Mouse (Mus musculus) lung, postnatal 4 days (tissue): ENCODE data around the gene Nup210.

Source experiments
- DNase-seq, 2 experiments: peaks; one replicate each; pipeline ENCODE4 v3.0.0; 2021

Nup210 gene

GRCm38 (mm10) chr6:91014198-91014958 lies 102.3 kb downstream of the Nup210 start:
- DNase-seq: peak in 1 of 2 experiments; percentile 10

GRCm38 (mm10) chr6:91012458-91012857 lies 104.2 kb downstream of the Nup210 start:
- DNase-seq: no peak

GRCm38 (mm10) chr6:91011568-91011967 lies 105.1 kb downstream of the Nup210 start:
- no peak for DNase-seq

GRCm38 (mm10) chr6:91008284-91008830 lies 108.3 kb downstream of the Nup210 start:
- DNase-seq: no peak

GRCm38 (mm10) chr6:91007207-91007606 lies 109.4 kb downstream of the Nup210 start:
- no peak for DNase-seq

- DNase-seq: no peak
Observed at GRCm38 (mm10) chr6:91004157-91004556, 112.5 kb downstream of the Nup210 start.

GRCm38 (mm10) chr6:91003310-91003995 lies 113.2 kb downstream of the Nup210 start:
- DNase-seq: no peak

- no peak for DNase-seq
Observed at GRCm38 (mm10) chr6:91001566-91001965, 115.1 kb downstream of the Nup210 start.

GRCm38 (mm10) chr6:91000819-91001525 lies 115.7 kb downstream of the Nup210 start:
- DNase-seq: no peak

- no peak for DNase-seq
Observed at GRCm38 (mm10) chr6:90999176-90999575, 117.5 kb downstream of the Nup210 start.

GRCm38 (mm10) chr6:90997025-90997424 lies 119.6 kb downstream of the Nup210 start:
- DNase-seq: no peak

- DNase-seq: no peak
Observed at GRCm38 (mm10) chr6:90996181-90996580, 120.4 kb downstream of the Nup210 start.

- DNase-seq: peak; percentile 91 to 95
Observed at GRCm38 (mm10) chr6:90988648-90989317, 127.8 kb downstream of the Nup210 start, which contains the start of gene Iqsec1. Gene Iqsec1, minus strand, starts transcription at chr6:90988685.

- no peak for DNase-seq
Observed at GRCm38 (mm10) chr6:90988299-90988625, 128.4 kb downstream of the Nup210 start.

GRCm38 (mm10) chr6:90987561-90988298 lies 128.9 kb downstream of the Nup210 start:
- DNase-seq: peak; percentile 39 to 56

GRCm38 (mm10) chr6:90984101-90984500 lies 132.5 kb downstream of the Nup210 start:
- DNase-seq: peak; percentile 39 to 61

- no peak for DNase-seq
Observed at GRCm38 (mm10) chr6:90974279-90974678, 142.3 kb downstream of the Nup210 start.

GRCm38 (mm10) chr6:90969341-90969871 lies 147.2 kb downstream of the Nup210 start:
- no peak for DNase-seq
